Mouse (Mus musculus) heart, adult 2 months (tissue): ENCODE data around the gene Dkk3.

Experiments used
- CTCF ChIP-seq: fragments of 200-600 bp; IDR thresholded peaks from 2 replicates; pipeline ENCODE4 v1.8.1; 2022; ENCODE audit warnings: antibody characterized with exemption, mild to moderate bottlenecking, moderate library complexity
- POLR2A ChIP-seq: fragments of 200-500 bp; IDR thresholded peaks from 2 replicates; pipeline ENCODE4 v1.6.1; 2011; ENCODE audit warnings: mild to moderate bottlenecking, low read depth, low read length, control low read depth; ENCODE audit not compliant: insufficient read depth

GRCm38 (mm10) chr7:112158316-112158741, 528 bp downstream of the Dkk3 start:
- TF ChIP-seq CTCF, result no peak
- TF ChIP-seq POLR2A, result no peak
